Mouse (Mus musculus) left cerebral cortex, postnatal 10 days (tissue): ENCODE data around the gene Pla2g6. TPM values are rescaled to one million over a fixed set of nuclear protein-coding genes. Genes with fewer than 3 reads are reported as not detected.

Experiments
- DNase-seq, 2 experiments: peaks; one replicate each; pipeline ENCODE4 v3.0.0; 2021 to 2022; ENCODE audit warnings: low spot score in 2 of 2, mixed read lengths in 1 of 2; ENCODE audit errors: extremely low spot score in 1 of 2
- intact Hi-C: fragments of 180-260 bp; cut with DNase I; formaldehyde crosslinking; loops from one replicate; pipeline ENCODE4 v1.15.1; 2025
- microRNA-seq: library from miRNA; unstranded; fragments of <30 nt; microRNA quantifications from one replicate; pipeline ENCODE4 v1.2.0, GENCODE M21; 2022
- total RNA-seq, 2 experiments: library from RNA; stranded (reverse); gene quantifications; 2 replicates each; pipeline ENCODE4 v1.2.3; 2021

The Pla2g6 gene
- total RNA-seq, 2 experiments from 2014 or later, result 21.9 to 22.3 TPM

DNA sequence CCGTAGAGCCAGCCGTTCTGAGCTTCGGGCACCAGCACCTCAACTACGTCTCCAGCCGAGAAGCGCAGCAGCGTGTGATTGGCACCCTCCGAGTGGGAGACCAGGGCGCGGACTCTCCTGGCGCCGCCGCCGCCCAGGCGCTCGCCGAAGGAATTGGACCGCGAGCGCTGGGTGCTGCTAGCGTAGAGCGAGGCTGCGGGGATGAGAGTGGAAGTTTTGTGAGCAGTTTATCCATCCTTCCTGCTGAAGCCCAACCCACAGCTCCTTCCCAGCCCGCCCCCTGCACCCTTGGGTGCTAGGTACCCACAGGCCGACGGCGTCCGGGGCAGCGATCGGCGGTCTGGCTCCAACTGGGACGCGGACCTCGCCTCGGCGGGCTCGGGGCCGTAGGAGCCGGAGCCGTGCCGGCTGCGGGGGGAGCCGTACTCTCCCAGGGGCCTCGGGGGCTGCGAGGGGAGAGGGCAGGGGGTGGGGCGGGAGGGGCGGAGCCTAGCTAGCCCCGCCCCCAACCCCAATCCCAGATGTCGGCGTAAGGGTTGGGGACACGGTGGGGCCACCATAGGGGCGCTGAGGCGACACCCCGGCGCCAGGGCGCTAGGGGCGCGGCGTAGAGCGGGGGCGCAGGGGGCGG lies 67.0 kb downstream of the Pla2g6 start:
- peak in 1 of 2 experiments; percentile 60 for DNase-seq
- intact Hi-C loops, result no loop called here

DNA sequence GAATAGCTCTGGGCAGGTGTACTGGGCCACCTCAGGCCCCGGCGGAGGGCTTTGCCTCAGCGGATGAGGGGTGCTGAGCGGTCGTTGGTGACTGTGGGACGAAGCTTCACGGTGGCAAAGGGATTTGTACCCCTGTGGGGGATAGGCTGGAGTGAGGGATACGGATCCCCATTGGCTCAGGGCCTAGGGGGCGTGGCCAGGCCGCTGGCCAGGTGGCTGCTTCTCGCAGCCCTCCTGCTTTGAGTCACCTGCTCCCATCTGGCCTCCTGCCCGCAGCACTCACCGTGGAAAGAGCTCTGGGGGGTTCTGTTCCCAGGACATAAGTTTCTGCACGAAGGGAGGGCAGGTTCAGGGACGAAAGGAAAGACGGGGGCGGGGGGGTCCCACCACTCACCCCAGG lies 69.7 kb downstream of the Pla2g6 start:
- DNase-seq, result peak in 1 of 2 experiments; percentile 46
- intact Hi-C loops, result no loop called here

DNA sequence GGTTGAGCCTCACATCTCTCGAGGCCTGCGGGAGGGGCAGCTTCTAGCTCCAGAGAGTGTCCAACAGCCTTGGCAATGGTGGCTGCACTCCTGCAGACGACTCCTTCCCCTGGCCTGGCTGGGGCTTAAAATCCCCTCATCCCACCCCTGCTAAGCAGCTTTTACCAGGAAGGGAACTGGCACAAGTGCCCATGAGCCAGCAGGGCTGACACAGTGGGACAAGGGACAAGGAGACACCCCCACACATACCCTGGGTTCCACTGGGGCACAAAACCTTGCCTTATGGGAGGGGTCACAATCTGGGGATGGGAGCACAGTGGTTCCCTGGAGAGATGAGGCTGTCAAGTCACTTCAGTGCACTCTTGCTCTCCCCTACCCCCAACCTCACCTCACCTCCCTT lies 73.5 kb downstream of the Pla2g6 start, which contains the start of gene Slc16a8:
TSS of gene Slc16a8 (minus strand) at position 101 of the 400 bp plus-strand sequence.
- peak in 1 of 2 experiments; percentile 19 for DNase-seq
- intact Hi-C loops, result no loop called here

DNA sequence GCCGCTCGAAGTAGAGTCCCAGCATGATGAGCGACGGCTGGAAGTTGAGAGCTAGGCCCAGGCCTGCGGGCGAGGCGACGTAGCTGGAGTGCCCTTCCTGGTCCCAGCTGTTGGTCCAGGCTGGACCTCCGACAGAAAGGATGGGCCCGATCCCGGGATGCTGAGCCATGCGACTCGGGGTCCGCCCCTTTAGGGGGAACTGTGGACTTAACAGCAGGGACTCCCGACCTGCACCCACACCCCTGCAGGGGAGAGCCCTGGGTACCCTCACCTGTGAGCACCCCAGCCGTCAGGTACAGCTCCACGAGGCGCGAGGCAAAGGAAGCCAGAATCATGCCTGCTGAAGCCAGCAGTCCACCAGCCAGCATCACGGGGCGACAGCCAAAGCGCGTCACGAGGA lies 75.6 kb downstream of the Pla2g6 start:
- intact Hi-C loops, result no loop called here
- peak in 1 of 2 experiments; percentile 35 for DNase-seq

DNA sequence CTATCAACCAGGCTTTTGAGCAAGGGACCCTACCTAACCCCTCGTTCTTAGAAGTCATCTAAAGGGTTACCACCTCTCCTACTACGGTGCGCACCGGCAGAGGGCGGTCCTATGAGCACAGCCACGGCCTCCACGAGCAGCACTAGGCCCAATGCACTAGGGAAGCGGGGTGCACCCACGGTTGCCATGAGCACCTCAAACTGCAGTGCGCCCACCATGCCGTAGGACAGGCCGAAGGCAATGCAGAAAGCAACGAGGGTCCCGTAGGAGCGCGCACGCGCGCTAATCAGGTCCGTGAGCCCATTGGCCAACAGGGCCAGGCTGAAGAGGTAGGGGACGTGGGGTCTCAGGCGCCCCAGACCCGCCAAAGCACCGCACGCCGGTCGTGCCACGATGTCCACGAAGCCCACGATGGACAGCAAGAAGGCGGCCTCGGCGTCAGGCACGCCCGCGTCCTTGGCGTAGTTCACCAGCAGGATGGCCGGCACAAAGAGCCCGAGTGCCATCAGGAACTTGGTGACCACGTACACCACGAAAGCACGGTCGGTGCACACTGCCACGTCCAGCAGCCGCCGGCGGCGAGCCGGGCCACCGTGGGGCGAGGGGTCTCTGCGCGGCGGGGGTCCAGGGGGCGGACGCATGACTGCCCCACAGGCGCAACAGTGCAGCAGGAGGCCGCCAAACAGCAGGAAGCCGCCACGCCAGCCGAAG lies 76.3 kb downstream of the Pla2g6 start:
- peak in 1 of 2 experiments; percentile 47 for DNase-seq
- intact Hi-C loops, result no loop called here

DNA sequence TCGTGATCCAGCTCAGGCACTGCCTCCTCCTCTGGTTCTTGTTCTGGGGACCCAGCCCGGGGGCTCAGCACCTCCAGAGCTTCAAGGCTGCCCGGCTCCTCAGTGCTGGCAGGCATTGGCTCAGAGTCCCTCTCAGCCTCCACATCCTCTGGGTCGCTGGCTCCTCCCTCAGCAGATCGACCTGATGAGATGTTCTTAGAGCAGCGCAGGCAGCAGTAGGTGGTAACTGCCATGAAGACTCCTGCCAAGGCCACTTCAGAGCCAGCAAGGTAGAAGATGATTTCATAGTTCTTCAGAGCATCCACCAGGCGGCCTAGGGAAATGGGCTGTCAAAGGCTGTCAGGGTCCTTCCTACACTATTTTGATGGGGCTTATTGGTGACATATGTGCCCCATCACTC lies 77.0 kb downstream of the Pla2g6 start:
- DNase-seq, result peak in 1 of 2 experiments; percentile 23
- intact Hi-C loops, result no loop called here

DNA sequence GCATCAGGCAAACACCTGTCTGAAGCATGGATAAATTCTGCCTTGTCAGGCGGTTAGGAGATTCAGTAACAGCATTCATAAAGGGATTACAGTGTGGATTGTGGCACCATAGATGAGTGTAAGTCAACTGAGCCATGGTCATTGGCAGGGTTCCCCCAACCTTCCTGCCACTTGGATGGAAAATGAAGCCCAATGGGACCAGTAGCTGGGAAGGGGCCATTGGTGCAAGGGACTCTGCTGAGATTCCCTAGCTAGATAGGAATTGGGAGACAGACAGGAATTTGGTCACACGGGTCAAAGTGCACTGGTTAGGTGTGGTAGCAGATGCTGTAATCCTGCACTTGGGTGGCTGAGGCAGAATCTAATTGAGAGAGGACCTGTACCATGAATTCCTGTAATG lies 78.0 kb downstream of the Pla2g6 start:
- DNase-seq, result no peak

DNA sequence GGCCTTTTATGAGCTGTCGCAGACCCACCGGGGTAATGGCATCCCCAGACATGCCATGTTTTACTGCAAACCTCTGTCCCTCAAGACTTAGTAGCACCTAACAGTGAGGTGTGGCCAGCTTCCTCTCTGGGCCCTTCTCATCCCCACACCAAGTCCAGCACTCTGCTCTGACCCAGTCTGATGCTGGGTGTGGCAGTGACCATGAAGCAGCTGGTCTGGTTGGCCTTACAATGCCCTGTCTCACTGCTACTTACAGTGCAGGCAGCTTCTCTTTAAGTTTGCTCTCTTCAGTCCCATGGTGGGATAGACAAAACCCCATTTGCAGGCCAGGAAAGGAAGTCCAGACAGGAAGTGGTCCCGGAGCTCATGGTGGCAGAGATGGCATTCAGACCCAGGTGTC lies 82.9 kb downstream of the Pla2g6 start:
- no peak for DNase-seq
- intact Hi-C loops, result no loop called here

More for the DNA sequence above, 78.0 kb downstream of the Pla2g6 start:
- intact Hi-C loops, result no loop called here

DNA sequence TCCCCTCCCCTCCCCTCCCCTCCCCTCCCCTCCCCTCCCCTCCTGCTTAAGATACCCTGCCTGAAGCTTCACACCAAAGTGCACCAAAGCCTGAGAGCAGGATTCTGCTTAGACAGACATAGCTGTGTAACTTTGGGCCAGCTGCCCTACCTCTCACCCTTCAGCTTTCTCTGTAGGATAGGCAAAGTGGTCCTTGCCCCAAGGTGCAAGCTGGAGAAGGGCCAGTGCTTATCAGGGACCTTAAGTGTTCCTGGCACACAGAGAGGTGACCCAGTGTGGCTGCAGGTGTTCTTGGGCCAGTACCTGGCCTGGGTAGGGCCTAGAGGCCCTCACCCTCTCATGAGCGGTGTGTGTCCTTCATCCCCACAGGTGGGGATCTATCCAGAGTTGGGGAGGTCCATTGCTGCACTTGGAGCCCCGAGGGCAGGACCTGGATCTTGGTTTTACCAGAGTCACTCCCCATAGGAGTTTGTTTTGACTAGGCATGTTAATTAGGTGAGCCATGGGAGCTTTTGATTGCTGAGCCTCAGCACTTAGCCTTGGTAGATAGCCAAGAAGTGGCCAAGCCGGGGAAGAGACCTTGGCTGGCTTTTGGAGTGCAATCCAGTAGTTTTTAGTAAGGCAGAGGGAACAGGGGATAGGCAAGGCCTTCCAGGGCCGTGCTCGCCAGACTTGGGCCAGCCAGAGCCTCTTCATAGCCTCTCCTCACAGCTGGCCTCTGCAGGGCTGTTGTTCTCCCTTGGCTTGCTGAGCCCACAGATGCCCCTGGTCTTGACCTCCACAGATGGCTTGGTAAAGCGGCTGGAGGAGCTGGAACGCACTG lies 83.9 kb downstream of the Pla2g6 start:
- DNase-seq, result no peak
- intact Hi-C loops, result loop anchor here (5.0 kb wide), 1 partner anchor 223 kb away; no protein-coding TSS in a partner anchor

DNA sequence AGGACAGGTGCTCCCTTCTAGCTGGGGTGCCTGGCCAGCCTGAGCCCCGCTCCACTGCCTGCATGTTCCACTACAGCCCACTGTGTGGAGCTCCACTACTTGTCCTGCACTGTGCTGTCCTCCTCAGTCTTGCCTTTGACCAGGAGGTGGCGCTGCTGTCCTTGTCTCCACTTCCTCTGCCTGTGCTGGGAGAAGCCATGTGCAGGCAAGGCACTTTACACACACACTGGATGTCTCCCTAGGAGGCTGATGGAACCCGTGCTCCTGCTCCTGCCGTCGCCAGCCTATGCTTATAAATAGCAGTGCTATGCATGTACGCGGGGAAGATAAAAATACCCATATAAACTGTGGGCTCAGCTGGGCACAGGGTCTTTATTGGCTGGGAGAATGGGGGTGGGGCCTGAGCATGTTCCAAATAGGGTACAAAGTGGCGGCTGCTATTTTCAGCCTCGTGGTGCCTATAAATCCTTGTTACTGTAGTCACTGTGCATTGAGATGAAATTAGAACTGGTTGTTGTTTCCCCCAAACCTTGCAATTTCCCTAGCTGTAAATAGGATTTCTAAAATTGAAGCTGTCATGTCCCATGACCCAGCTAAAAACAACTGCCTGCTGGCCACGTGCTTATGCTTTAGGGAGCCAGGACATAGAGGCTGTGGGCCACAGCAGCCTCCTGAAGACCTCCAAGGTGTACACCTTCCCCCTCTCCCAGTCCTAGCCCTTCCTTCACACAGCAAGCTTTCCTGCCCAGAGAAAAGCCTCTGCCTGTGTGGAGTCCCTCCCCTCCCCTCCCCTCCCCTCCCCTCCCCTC lies 84.8 kb downstream of the Pla2g6 start:
- intact Hi-C loops, result loop anchor here (5.0 kb wide), 1 partner anchor 224 kb away; no protein-coding TSS in a partner anchor
- DNase-seq, result peak; percentile 95 to 99

DNA sequence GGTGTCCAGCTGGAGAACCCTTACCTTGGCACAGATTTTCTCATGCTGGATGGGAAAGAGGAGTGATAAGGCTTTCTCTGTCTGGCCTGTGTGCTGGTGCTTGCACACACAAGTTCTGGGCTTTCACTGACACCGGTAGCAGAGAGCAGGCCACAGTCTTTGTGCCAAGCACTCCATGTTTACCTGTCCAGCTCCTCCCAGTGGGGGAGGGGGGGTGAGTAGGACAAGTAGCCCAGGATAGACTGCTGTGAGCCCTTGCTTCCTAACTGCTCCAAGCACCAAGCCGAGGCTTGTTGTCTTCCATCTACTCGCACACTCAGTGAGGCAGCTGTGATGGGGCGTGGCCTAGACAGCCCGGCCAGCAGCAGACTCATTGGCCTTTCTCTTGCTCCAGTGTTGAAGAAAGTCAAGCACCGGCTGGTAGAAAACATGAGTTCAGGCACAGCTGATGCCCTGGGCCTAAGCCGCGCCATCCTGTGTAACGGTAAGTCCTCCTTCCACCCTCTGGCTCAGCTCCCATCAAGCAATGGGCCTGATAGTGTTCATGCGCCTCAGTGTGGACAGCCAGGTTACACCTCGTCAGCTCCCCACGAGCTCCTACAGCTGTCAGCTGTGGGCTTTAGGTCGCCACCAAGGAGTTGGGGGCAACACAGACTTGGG lies 85.5 kb downstream of the Pla2g6 start:
- intact Hi-C loops, result loop anchor here (5.0 kb wide), 1 partner anchor 225 kb away; no protein-coding TSS in a partner anchor
- DNase-seq, result no peak

DNA sequence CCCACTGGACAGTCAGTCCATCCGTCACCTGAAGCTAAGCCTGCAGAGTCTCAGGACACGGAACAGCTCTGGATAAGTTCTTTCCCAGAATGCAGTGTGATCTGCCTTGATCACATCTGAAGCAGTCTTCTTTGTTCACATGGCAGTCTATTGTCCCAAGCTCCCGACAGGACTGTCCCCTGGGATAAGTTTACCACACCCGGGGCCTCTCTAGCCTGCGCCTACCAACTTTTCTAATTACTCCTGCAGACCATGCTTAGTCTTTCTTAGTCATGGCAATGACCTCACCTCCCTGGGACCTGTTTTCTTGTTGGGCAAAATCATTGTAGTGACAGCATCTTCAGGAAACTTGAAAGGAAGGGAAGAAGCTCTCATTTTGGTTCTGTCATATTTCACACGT lies 90.2 kb downstream of the Pla2g6 start:
- DNase-seq, result no peak
- intact Hi-C loops, result loop anchor here (10.0 kb wide), 1 partner anchor 297 kb away; no protein-coding TSS in a partner anchor

Small RNAs within 50 kb of the gene (microRNA-seq; reads per million reads assigned to microRNA genes)
- gene Mir1943, result 2.9 reads per million, percentile 2 among the genes with 10 or more reads in this experiment

Other genes starting within 250 kb of the Pla2g6 start
- 10 to 100 TPM; 31.4 to 34.0 TPM for gene Micall1, start 219.5 kb downstream of the Pla2g6 start, total RNA-seq
- gene Polr2f, start 187.4 kb downstream of the Pla2g6 start, total RNA-seq, result 100 to 1,000 TPM; 123 to 124 TPM
- 10 to 100 TPM; 12.2 to 16.5 TPM for gene 1700088E04Rik, start 187.1 kb downstream of the Pla2g6 start, total RNA-seq
- gene Sox10, start 163.2 kb downstream of the Pla2g6 start, total RNA-seq, result 10 to 100 TPM; 22.5 to 27.0 TPM
- 10 to 100 TPM; 53.9 to 59.1 TPM for gene Pick1, start 99.2 kb downstream of the Pla2g6 start, total RNA-seq
- gene Gm49486, start 99.0 kb downstream of the Pla2g6 start, total RNA-seq, result 1 to 10 TPM; 1.3 to 1.8 TPM
- under 1 TPM in 1 of 2 experiments, not detected in 1; 0.19 TPM for gene Slc16a8, start 73.6 kb downstream of the Pla2g6 start, total RNA-seq
- gene Baiap2l2, start 42.9 kb downstream of the Pla2g6 start, total RNA-seq, result 1 to 10 TPM; 7.0 to 9.1 TPM
- 1 to 10 TPM; 1.3 to 3.1 TPM for gene Maff, start 18.2 kb upstream of the Pla2g6 start, total RNA-seq
- gene Tmem184b, start 75.2 kb upstream of the Pla2g6 start, total RNA-seq, result 10 to 100 TPM; 51.2 to 54.0 TPM
- gene Csnk1e, start 127.2 kb upstream of the Pla2g6 start, total RNA-seq, result 100 to 1,000 TPM; 181 to 198 TPM
- gene Kcnj4, start 176.9 kb upstream of the Pla2g6 start, total RNA-seq, result 100 to 1,000 TPM; 116 to 124 TPM
- gene Kdelr3, start 188.0 kb upstream of the Pla2g6 start, total RNA-seq, result 1 to 10 TPM; 1.4 to 1.6 TPM
- 100 to 1,000 TPM; 381 TPM for gene Ddx17, start 218.4 kb upstream of the Pla2g6 start, total RNA-seq